Mouse (Mus musculus): ENCODE data around the gene Gabrb2. TPM values are rescaled to one million over a fixed set of nuclear protein-coding genes. Genes with fewer than 3 reads are reported as not detected.

Gabrb2 gene
- polyA plus RNA-seq, 1 experiment from 2014 or later = 1.5 TPM

DNA sequence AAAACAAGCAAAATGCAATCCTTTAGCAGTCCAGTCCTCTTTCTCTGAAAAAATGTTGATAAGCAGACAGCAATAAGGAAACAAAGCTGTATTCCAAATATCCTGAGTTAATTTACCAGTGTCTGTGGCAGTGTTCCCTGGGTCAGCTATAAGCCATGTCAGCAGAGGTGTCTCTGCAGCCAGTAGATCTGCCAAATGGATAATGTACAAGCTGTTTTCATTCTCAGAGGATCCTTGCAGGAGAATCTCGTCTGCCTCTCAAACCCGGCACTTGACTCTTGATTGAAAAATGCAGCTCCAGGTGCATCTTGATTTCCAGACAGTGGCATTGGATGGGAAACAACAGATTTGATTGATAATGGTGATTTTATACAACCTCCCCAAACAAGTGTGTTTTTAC, 198.6 kb downstream of the Gabrb2 start:
- Histone ChIP-seq H3K9ac (replicated peaks) (no peak overlapping the region), H3K4me1 (replicated peaks) (no peaks in the 10 kb centered on the region)
- ATAC-seq (ENCODE audit: insufficient number of reproducible peaks, insufficient read depth, low FRiP score, low TSS enrichment, low read depth) = no peak

DNA sequence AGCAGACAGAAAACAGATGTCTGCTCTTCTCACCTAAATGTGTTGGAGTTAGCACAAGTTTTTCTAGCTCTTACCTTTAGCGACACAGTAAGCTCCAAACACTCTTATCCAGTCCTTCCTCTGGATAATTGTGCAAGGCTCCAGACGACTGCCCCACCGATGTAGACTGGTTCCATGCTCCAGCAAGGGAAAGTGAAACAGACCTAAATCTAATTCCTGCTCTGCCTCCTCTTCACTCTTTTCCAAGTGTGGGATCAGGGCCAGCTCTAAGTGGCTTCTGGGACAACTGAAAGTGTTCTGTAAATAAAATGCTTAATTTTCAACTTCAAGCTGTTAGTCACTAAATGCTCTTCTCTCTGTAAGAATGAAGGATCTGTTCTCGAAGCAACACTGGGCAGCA, 201.6 kb downstream of the Gabrb2 start:
- H3K9ac ChIP-seq (replicated peaks) = no peak overlapping the region
- no peaks in the 10 kb centered on the region for H3K27me3 ChIP-seq
- ATAC-seq (ENCODE audit: insufficient number of reproducible peaks, insufficient read depth, low FRiP score, low TSS enrichment, low read depth) = no peak
- WGBS = 82% methylated on average over 4 of the region's 4 CpGs
- no peaks in the 10 kb centered on the region for H3K9me3 ChIP-seq
- H3K4me2 ChIP-seq = no peak overlapping the region
- no peak overlapping the region for H3K27ac ChIP-seq
- H3K4me3 ChIP-seq (replicated peaks) = no peak overlapping the region
- no peaks in the 10 kb centered on the region for H3K36me3 ChIP-seq
- H3K4me1 ChIP-seq (replicated peaks) = no peaks in the 10 kb centered on the region

More for the DNA sequence above, 198.6 kb downstream of the Gabrb2 start:
- WGBS = 75% methylated on average over 2 of the region's 2 CpGs
- Histone ChIP-seq H3K27ac (no peak overlapping the region), H3K36me3 (no peaks in the 10 kb centered on the region), H3K4me3 (replicated peaks) (no peak overlapping the region), H3K9me3 (no peaks in the 10 kb centered on the region), H3K27me3 (no peaks in the 10 kb centered on the region), H3K4me2 (no peak overlapping the region)

DNA sequence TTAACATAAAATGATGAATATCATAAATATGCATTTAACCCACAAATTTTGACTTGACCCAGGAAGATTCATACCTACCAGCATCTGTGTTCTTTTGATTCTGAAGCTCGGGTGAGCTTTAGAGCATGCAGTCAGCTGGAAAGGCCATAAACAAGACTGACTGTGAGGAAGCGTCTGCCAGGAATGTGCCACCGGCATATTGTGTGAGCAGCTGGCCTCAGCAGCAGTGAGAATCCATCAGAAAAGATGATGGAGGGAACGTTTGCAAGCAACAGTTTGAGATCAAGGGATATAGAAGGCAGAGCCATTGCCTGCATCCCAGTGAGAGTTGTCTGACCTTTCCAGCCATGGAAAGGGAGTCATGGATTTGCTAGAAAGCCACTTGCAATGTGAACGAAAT, 230.6 kb downstream of the Gabrb2 start:
- 52% methylated on average over 5 of the region's 5 CpGs for WGBS
- ATAC-seq (ENCODE audit: insufficient number of reproducible peaks, insufficient read depth, low FRiP score, low TSS enrichment, low read depth) = no peak
- no peaks in the 10 kb centered on the region for H3K36me3 ChIP-seq
- H3K4me3 ChIP-seq (replicated peaks) = no peak overlapping the region
- H3K4me1 ChIP-seq (replicated peaks) = no peaks in the 10 kb centered on the region
- no peaks in the 10 kb centered on the region for H3K27me3 ChIP-seq
- H3K9me3 ChIP-seq = no peaks in the 10 kb centered on the region
- no peak overlapping the region for H3K4me2 ChIP-seq
- no peak overlapping the region for H3K27ac ChIP-seq
- H3K9ac ChIP-seq (replicated peaks) = no peak overlapping the region

DNA sequence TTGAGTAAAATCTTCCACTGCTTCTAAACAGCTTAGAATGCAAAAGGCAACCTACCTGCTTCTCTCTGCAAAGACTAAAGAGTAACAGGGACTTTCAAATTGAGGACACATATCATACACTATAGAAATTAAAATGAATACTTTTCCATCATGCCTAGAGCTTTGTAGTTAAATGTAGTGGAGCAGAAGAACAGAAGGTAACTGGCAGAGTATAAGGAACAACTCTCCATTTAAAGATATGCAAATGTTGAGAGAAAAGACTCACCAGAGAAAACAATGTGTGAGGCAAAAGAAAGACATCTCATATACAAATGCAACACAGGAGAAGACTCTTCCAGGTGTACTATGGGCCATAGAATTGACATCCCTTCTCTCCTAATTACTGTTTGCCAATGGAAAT, 232.0 kb downstream of the Gabrb2 start:
- no peaks in the 10 kb centered on the region for H3K4me1 ChIP-seq (replicated peaks)
- H3K36me3 ChIP-seq = no peaks in the 10 kb centered on the region
- H3K9me3 ChIP-seq = no peaks in the 10 kb centered on the region
- H3K9ac ChIP-seq (replicated peaks) = no peak overlapping the region
- no peaks in the 10 kb centered on the region for H3K27me3 ChIP-seq
- no peak for ATAC-seq (ENCODE audit: insufficient number of reproducible peaks, insufficient read depth, low FRiP score, low TSS enrichment, low read depth)
- H3K4me3 ChIP-seq (replicated peaks) = no peak overlapping the region
- H3K27ac ChIP-seq = no peak overlapping the region
- no peak overlapping the region for H3K4me2 ChIP-seq

DNA sequence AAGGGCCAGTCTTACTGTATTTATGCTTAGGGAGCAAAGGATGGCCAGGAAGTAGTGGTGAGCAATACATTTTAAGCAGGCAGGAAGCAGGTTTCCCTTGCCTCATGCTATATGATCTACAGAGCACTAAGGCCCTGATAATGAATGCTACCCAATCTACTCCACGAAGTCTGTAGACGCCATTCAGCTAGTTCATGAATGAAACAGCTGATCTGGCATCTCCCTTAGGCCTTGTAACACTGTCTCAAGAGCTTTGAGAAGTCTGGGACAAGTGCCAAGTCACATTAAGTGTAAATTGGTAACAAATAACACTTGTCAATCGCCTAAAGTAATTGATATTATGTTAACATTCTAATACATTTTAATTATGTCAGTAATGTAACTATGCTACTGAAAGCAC, 234.6 kb downstream of the Gabrb2 start:
- no peaks in the 10 kb centered on the region for H3K4me1 ChIP-seq (replicated peaks)
- 61% methylated on average over 3 of the region's 3 CpGs for WGBS

DNA sequence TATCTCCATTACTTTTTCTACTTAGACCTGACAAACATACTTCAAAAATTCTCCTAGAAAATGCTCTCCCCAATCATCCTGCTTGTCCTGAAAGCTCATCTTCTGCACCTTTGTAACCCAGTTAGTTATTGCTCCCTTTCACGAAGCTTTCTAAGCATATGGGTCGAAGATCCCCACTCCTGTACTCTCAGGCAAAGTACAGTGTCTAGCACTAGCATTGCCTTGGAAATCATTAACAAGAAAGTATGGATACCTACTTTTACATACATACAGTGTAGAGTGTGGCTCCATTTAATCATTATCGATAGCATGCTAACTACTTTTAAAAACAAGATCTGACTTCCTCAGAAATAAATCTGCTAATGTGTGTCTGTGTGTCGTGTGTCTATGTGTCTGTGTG, 249.1 kb downstream of the Gabrb2 start:
- H3K27me3 ChIP-seq = no peaks in the 10 kb centered on the region
- no peak overlapping the region for H3K27ac ChIP-seq
- H3K4me2 ChIP-seq = no peak overlapping the region
- ATAC-seq (ENCODE audit: insufficient number of reproducible peaks, insufficient read depth, low FRiP score, low TSS enrichment, low read depth) = no peak
- 83% methylated on average over 4 of the region's 4 CpGs for WGBS
- no peak overlapping the region for H3K4me3 ChIP-seq (replicated peaks)
- no peak overlapping the region for H3K9ac ChIP-seq (replicated peaks)
- H3K9me3 ChIP-seq = no peaks in the 10 kb centered on the region
- H3K4me1 ChIP-seq (replicated peaks) = no peaks in the 10 kb centered on the region
- no peaks in the 10 kb centered on the region for H3K36me3 ChIP-seq

More for the DNA sequence above, 234.6 kb downstream of the Gabrb2 start:
- Histone ChIP-seq H3K4me3 (replicated peaks) (no peak overlapping the region), H3K27me3 (no peaks in the 10 kb centered on the region), H3K36me3 (no peaks in the 10 kb centered on the region), H3K4me2 (no peak overlapping the region), H3K9ac (replicated peaks) (no peak overlapping the region), H3K27ac (no peak overlapping the region), H3K9me3 (no peaks in the 10 kb centered on the region)
- ATAC-seq (ENCODE audit: insufficient number of reproducible peaks, insufficient read depth, low FRiP score, low TSS enrichment, low read depth) = no peak

Other genes starting within 250 kb of the Gabrb2 start
- 0.55 and 0.64 TPM in 2 replicates for gene Gabra1, start 236.8 kb upstream of the Gabrb2 start, polyA plus RNA-seq (2016; fragmentation: Nextera tagmentation; extraction: Ambion mirVana)
- not detected in 2 replicates for gene Gabra6, start 98.7 kb upstream of the Gabrb2 start, polyA plus RNA-seq (2016; fragmentation: Nextera tagmentation; extraction: Ambion mirVana)

Data from limb, embryonic 12.5 days (tissue).